Mouse (Mus musculus): Measurements from ENCODE around the gene Mest.

- no peak for TF ChIP-seq CTCF (conservative IDR thresholded peaks at IDR 0.05; ENCODE audit: low read length)
- TF ChIP-seq POU5F1 (IDR thresholded peaks at IDR 0.05; ENCODE audit: borderline replicate concordance, low read length) = no peak
- no peak for TF ChIP-seq NANOG (IDR thresholded peaks at IDR 0.05; ENCODE audit: borderline replicate concordance, low read length)
These were observed 46.8 kb upstream of the Mest start for GRCm38 (mm10) chr6:30676506-30676905.
